Mouse (Mus musculus): ENCODE results near the gene Dennd6a.
"Not testable (repeated sequence)": the region's sequence is repeated elsewhere in the genome, so short reads cannot be mapped to it uniquely, and the experiment has no call there.

Dennd6a gene

DNA sequence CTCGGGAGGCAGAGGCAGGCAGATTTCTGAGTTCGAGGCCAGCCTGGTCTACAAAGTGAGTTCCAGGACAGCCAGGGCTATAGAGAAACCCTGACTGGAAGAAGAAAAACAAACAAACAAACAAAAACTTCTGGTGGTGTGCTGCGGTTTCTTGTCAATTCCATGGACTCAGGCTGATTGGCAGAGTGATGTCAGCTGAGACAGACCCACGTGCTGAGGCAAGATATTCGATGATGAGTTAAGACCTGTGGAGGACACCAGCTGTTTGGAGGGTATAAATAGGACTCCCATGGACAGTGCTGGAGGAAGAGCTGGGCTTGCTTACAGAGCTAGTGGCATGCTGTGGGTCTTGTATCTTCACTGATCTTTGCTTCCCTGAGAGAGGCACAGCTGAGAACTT, at the start of gene Dennd6a:
Gene Dennd6a, plus strand, starts transcription at position 301 of the 400 bp plus-strand sequence.
- not testable (repeated sequence) for DNase-seq (ENCODE audit: low spot score)

DNA sequence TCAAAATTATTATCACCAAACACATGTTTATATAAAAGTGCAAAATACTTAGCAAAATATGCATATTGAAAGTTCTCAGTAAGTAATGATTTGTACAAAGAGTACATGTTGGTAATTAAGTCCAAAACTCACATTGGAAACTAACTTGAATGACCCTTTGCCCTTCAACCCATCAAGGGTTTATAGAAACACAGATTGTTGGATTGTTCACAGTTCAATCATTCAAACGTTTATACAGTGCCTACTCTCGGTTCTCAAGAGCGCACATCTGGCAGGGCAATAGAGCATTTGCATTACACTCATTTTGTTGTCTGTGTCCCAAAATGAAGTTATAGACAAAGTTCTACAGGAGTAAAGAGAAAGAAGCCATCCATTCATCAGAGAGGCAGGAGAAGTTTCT, 47.7 kb upstream of the Dennd6a start:
- no peak for DNase-seq (ENCODE audit: low spot score)

GRCm38 (mm10) chr14:26528296-26528695, 45.4 kb upstream of the Dennd6a start:
- DNase-seq (ENCODE audit: low spot score), result no peak

- DNase-seq (ENCODE audit: low spot score), result no peak
These were observed 43.3 kb upstream of the Dennd6a start for GRCm38 (mm10) chr14:26530350-26530749.

DNA sequence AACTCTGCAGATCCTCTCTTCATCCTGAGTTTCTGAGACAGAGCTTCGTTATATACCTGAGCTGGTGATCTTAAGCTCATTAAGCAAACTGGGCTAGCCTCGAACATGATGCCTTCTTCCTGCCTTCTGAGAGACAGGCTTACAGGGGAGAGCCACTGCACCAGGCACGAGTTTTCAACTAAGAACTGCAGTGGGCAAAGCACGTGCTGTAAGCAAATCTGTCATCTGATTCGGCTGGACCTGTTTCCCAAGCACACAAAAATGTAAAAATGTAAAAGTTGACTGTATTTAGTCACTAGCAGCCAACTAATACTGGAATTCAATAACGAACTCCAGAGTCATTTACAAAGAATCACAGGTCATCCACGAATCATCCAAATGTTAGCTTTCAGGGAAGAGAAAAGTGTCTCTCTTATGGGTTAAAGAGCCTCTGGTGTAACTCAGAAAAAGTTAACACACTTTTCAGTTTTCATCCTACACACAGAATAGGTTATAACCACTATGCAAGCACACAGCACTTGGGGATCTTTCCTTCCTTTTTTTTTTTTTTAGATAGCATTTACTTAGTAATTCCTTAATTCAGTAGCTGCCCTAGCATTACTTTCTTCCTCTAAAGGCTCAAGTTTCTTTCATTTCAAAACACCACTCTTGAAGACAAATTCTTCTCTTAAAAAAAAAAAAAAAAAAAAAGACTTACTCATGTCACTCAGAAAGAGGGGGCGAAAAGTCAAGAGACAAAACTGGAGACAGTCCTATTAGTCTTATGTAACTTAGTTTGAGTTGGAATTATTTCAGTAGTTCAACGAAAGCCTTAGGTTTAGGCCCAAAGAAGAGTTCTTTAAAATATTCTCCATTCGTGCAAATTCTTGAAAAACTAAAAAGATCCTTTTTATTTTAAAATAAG, 42.0 kb upstream of the Dennd6a start:
- DNase-seq (ENCODE audit: low spot score), result no peak

DNA sequence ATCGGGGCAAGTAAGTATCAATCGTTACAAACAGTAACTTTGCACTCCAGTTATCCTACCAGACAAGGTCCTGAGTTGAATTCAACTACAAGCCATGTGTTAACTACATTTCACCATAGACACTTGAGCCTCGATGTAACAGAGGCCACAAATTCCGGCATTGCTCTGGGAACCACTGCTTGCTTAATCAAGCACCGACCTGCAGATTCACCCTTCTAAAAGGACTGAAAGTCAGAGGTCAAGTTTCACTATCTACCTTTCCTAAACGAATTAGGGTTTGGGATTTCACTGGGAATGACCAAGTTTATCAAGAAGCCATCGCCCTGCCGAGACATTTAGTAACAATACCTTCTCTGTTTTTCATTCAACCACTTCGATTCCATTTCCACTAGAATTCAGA, 40.9 kb upstream of the Dennd6a start:
- DNase-seq (ENCODE audit: low spot score), result no peak

DNA sequence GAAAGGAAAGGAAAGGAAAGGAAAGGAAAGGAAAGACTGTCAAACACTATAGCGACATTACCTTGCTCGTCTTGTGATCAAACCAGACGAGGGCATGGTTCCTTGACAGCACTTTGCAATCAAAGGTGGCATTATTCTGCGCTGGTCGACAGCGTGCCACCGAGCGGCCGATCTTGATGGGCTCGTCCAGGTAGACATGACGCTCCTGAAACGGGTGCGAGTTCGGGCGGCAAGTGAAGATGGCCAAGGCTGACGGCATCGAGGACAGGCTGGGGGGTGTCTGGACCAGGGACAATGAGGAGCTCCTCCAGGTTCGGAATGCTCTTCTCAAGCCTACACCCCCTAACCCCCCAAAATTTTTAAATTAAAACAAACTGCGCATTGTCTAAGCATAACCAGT, 40.4 kb upstream of the Dennd6a start:
- no peak for DNase-seq (ENCODE audit: low spot score)

GRCm38 (mm10) chr14:26533821-26534756, 39.6 kb upstream of the Dennd6a start:
- DNase-seq (ENCODE audit: low spot score), result peak; percentile 21

DNA sequence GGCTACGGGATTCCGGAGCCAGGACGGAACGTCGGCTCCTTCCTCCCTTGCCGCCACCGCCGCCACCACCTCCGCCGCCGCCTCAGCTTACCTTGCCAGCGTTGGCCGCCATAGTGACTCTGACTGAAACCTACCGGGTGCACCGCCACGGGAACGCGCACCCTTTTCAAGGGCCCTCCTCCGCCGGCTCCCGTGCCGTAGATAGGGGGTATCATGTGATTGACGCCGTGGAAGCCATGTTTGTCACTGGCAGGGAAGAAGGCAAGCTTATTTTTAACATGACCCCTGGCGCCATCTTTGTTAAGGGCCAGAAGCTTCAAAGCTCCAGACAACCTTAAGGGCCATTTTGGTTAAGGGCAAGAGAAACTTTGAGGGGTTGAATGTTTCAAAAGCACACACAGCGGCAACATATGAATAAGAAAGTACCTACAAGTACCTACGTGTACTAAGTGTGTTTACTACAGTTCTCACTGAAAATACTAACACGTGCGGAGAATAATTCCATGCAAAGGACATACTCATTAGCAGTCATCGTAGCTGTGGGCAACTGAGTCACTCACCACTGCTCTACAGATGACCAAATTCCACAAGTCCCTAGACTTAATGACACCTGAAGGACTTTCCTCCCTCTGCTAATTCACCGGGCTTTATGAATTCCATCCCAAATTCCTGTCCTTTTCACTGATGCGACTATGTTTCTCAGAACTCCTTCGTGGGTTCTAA, 38.7 kb upstream of the Dennd6a start, which contains the start of gene Slmap:
Gene Slmap, minus strand, starts transcription at position 175 of the 723 bp plus-strand sequence.
- peak; percentile 99 for DNase-seq (ENCODE audit: low spot score)

GRCm38 (mm10) chr14:26539241-26539640, 34.4 kb upstream of the Dennd6a start:
- no peak for DNase-seq (ENCODE audit: low spot score)

DNA sequence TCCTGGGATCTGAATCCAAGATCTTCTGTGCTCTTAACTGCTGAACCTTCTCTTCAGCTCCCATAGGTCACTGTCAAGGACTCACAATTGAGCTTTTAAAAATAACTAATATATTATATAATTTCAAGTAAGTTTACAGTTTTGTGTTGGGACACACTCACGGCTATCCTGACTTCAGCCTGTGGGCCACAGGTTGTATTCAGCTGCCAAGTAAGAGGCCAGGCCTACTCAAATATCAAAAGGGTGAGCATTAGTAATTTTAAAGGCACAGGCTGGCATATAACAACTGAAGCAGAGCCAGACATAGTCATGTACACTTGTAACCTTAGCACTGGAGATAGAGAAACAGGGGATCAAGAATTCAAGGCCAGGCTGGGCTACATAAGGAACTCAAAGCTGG, 33.1 kb upstream of the Dennd6a start:
- DNase-seq (ENCODE audit: low spot score), result no peak

DNA sequence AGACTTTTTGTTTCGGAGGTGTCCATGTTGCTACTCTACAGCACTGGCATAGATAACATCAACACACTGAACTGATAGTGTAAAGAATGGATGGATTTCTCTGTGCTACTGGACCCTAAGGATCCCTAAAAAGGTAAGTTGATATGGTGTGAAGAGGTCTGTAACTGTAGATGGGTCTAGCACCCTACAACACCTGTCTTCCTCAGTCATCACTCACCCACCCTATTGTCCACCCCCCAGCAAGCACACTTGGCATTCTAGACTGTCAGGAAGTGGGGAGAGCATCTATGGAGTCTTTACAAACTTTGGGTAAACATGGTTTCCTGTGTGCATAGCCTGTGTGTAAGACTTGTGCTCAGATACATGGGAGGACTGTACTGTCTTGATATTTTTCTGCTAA, 31.5 kb upstream of the Dennd6a start:
- DNase-seq (ENCODE audit: low spot score), result no peak

DNA sequence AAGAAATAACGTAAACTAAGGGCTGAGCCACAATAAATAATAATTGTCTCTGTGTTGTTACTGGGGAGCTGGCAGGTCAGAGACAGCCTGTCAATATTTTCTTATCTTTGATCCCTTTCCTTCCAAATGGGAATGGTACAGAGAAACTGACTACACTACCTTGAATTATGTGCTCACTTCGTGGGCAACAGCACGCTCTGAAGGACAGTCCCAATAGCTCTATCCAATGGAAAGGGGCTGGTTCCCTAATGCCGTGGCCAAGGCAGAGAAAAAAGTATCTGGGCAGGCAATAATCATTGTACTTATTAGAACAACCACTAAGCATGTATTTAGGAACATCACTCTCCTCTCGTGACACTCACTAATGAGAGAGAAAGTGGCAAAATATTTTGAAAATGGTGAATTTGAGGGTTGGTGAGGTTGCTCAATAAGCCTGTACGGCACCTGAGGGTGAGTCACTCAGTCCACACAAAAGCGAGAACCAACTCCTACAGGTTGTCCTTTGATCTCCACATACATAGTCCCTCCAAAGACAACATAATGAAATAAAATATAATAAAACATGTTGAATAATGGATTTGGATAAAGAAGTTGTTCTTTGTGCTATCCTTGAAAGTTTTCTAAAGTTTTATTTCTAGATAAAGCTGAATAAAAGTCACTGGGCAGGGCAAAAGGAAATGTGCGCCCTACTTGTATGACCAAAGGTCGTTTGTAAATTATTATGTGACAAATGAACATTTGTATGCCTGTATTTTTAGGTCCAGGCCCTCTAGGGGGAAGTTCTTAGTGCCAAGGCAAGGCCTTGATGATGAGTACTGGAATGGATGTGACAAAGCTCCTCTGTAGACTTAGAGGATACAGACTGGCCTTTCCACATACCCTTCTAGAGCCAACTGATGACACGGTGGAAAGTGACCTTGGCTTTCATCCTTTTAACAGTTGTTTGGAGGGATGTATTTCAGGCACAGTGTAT, 25.9 kb upstream of the Dennd6a start:
- no peak for DNase-seq (ENCODE audit: low spot score)

DNA sequence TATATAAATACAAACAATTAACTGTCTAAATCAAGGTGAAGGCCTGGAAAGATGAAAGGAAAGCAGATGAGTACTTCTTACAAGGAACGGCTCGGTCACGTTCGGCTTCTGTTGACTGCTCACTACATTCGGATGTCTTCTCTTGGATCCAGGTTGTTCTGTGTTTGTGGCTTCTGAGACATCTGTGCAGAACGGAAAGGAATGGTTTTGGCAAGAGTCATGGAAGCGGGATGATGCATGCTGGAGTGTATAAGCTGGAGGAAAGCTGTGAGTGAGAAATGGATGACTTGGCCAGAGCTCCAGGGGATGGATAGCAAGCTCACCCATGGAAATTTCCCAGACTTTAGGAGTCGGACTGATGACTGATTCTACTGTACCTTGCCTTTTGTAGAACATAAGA, 22.9 kb upstream of the Dennd6a start:
- no peak for DNase-seq (ENCODE audit: low spot score)

- no peak for DNase-seq (ENCODE audit: low spot score)
These were observed 21.2 kb upstream of the Dennd6a start for GRCm38 (mm10) chr14:26552441-26552840.

DNA sequence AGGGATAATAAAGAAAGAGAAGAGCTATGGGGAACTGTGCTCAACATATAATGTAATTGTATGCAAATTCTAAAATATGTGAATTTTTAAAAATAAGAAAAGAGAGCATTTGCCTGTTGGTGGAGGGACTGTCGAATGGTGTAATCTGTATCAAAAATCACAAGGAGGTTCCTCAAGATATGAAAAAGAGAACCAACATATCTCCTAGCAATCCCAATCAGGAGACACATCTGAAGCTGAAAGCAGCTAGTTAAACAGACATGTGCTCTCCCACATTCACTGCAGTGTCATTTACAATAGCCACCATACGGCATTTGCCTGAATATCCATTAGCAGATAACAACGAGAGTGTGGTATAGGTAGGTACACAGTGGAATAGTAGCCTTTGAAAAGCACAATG, 20.8 kb upstream of the Dennd6a start:
- no peak for DNase-seq (ENCODE audit: low spot score)

- DNase-seq (ENCODE audit: low spot score), result no peak
These were observed 16.1 kb upstream of the Dennd6a start for GRCm38 (mm10) chr14:26557581-26557980.

GRCm38 (mm10) chr14:26558536-26558935, 15.1 kb upstream of the Dennd6a start:
- DNase-seq (ENCODE audit: low spot score), result no peak

- DNase-seq (ENCODE audit: low spot score), result no peak
These were observed 11.4 kb upstream of the Dennd6a start for GRCm38 (mm10) chr14:26562247-26562646.

DNA sequence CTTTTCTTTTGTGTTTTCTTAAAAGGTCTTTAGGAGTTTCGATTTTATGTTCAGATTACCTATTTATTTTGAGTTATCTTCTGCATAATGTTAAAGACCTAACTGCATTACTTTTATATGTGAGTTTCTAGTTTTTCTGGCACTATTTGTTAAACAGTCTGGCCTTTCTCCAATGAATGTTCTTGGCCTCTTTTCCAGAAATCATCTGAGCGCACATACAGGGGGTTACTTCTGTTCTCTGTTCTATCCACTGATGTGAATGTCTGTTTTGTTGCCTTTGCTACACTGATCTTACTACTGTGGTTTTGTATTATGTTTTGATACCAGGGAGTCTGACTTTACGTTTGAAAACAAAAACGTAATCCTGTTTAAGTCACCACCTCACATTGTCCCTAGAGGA, 3.8 kb upstream of the Dennd6a start:
- DNase-seq (ENCODE audit: low spot score), result peak; percentile 15

Data from layer of hippocampus, adult 11-12 months (tissue).